Mouse (Mus musculus): ENCODE results near the gene Anxa2. TPM values are rescaled to one million over a fixed set of nuclear protein-coding genes. Genes with fewer than 3 reads are reported as not detected.

Gene Anxa2
- polyA plus RNA-seq (2015; fragmentation: Nextera tagmentation; extraction: Ambion mirVana): 187 TPM in 2 replicates

GRCm38 (mm10) chr9:69453066-69453900 lies at the start of gene Anxa2:
Gene Anxa2 (plus strand): TSS chr9:69453620.
- peaks cover 30% of the 10 kb centered on the region for H3K27me3 ChIP-seq
- no peaks in the 10 kb centered on the region for H3K9me3 ChIP-seq
- H3K4me2 ChIP-seq: peak within 1 kb of the TSS; percentile 65
- H3K36me3 ChIP-seq: no peaks in the 10 kb centered on the region
- H3K4me3 ChIP-seq: peak within 1 kb of the TSS; percentile 49
- peaks cover 36% of the 10 kb centered on the region for H3K4me1 ChIP-seq (replicated peaks)
- 8% methylated on average over 37 of the region's 37 CpGs for WGBS
- H3K9ac ChIP-seq: peak within 1 kb of the TSS; percentile 73
- ATAC-seq (ENCODE audit: low FRiP score): peak; percentile 78
- peak within 1 kb of the TSS; percentile 83 for H3K27ac ChIP-seq

- peaks cover 5% of the 10 kb centered on the region for H3K36me3 ChIP-seq
- no peak overlapping the region for H3K27ac ChIP-seq
- H3K4me1 ChIP-seq (replicated peaks): no peaks in the 10 kb centered on the region
- H3K9ac ChIP-seq: no peak overlapping the region
- no peaks in the 10 kb centered on the region for H3K27me3 ChIP-seq
- no peak overlapping the region for H3K4me3 ChIP-seq
- no peak overlapping the region for H3K4me2 ChIP-seq
- 72% methylated on average over 6 of the region's 6 CpGs for WGBS
- no peaks in the 10 kb centered on the region for H3K9me3 ChIP-seq
- no peak for ATAC-seq (ENCODE audit: low FRiP score)
Observed at GRCm38 (mm10) chr9:69404671-69405070, 48.7 kb upstream of the Anxa2 start.

GRCm38 (mm10) chr9:69419476-69419875 lies 33.9 kb upstream of the Anxa2 start:
- WGBS: 91% methylated on average over 1 of the region's 1 CpGs
- H3K9me3 ChIP-seq: no peaks in the 10 kb centered on the region
- no peaks in the 10 kb centered on the region for H3K4me1 ChIP-seq (replicated peaks)
- H3K27ac ChIP-seq: no peak overlapping the region
- ATAC-seq (ENCODE audit: low FRiP score): no peak
- H3K27me3 ChIP-seq: no peaks in the 10 kb centered on the region
- H3K4me2 ChIP-seq: no peak overlapping the region
- no peak overlapping the region for H3K9ac ChIP-seq
- H3K36me3 ChIP-seq: peaks cover 43% of the 10 kb centered on the region
- H3K4me3 ChIP-seq: no peak overlapping the region

GRCm38 (mm10) chr9:69430531-69430930 lies 22.9 kb upstream of the Anxa2 start:
- Histone ChIP-seq H3K9ac (no peak overlapping the region), H3K4me3 (no peak overlapping the region), H3K9me3 (no peaks in the 10 kb centered on the region), H3K27me3 (no peaks in the 10 kb centered on the region), H3K27ac (no peak overlapping the region), H3K4me2 (no peak overlapping the region), H3K36me3 (peaks cover 39% of the 10 kb centered on the region), H3K4me1 (replicated peaks) (peaks cover 13% of the 10 kb centered on the region)
- no peak for ATAC-seq (ENCODE audit: low FRiP score)
- 84% methylated on average over 3 of the region's 3 CpGs for WGBS

GRCm38 (mm10) chr9:69431863-69432555 lies 21.4 kb upstream of the Anxa2 start:
- Histone ChIP-seq H3K9me3 (no peaks in the 10 kb centered on the region), H3K4me3 (no peak overlapping the region), H3K4me2 (no peak overlapping the region), H3K27me3 (no peaks in the 10 kb centered on the region), H3K36me3 (peaks cover 28% of the 10 kb centered on the region), H3K4me1 (replicated peaks) (peaks cover 13% of the 10 kb centered on the region), H3K27ac (peak overlapping the region; percentile 45; the same call in 1 of the 2 replicates), H3K9ac (no peak overlapping the region)
- 25% methylated on average over 6 of the region's 6 CpGs for WGBS
- no peak for ATAC-seq (ENCODE audit: low FRiP score)

- no peaks in the 10 kb centered on the region for H3K9me3 ChIP-seq
- no peak overlapping the region for H3K9ac ChIP-seq
- no peak overlapping the region for H3K4me3 ChIP-seq
- H3K4me2 ChIP-seq: no peak overlapping the region
- 77% methylated on average over 10 of the region's 10 CpGs for WGBS
- H3K36me3 ChIP-seq: peaks cover 9% of the 10 kb centered on the region; the same call in 1 of the 2 replicates
- no peak overlapping the region for H3K27ac ChIP-seq
- ATAC-seq (ENCODE audit: low FRiP score): no peak
- H3K27me3 ChIP-seq: no peaks in the 10 kb centered on the region
- H3K4me1 ChIP-seq (replicated peaks): peaks cover 13% of the 10 kb centered on the region
Observed at GRCm38 (mm10) chr9:69435194-69435593, 18.2 kb upstream of the Anxa2 start.

- no peak overlapping the region for H3K4me2 ChIP-seq
- no peak for ATAC-seq (ENCODE audit: low FRiP score)
- H3K4me3 ChIP-seq: no peak overlapping the region
- H3K27me3 ChIP-seq: no peaks in the 10 kb centered on the region
- H3K36me3 ChIP-seq: peaks cover 7% of the 10 kb centered on the region; the same call in 1 of the 2 replicates
- peaks cover 13% of the 10 kb centered on the region for H3K4me1 ChIP-seq (replicated peaks)
- H3K9me3 ChIP-seq: no peaks in the 10 kb centered on the region
- no peak overlapping the region for H3K27ac ChIP-seq
- H3K9ac ChIP-seq: no peak overlapping the region
Observed at GRCm38 (mm10) chr9:69435662-69436061, 17.8 kb upstream of the Anxa2 start.

GRCm38 (mm10) chr9:69439805-69440357 lies 13.5 kb upstream of the Anxa2 start:
- WGBS: 38% methylated on average over 7 of the region's 7 CpGs
- Histone ChIP-seq H3K4me2 (no peak overlapping the region), H3K4me3 (no peak overlapping the region), H3K9ac (no peak overlapping the region), H3K27me3 (no peaks in the 10 kb centered on the region), H3K4me1 (replicated peaks) (no peaks in the 10 kb centered on the region; the same call in 1 of the 2 replicates), H3K9me3 (no peaks in the 10 kb centered on the region), H3K36me3 (no peaks in the 10 kb centered on the region), H3K27ac (no peak overlapping the region)
- ATAC-seq (ENCODE audit: low FRiP score): no peak

GRCm38 (mm10) chr9:69442471-69443038 lies 10.9 kb upstream of the Anxa2 start:
- Histone ChIP-seq H3K9ac (no peak overlapping the region), H3K4me2 (no peak overlapping the region), H3K4me1 (replicated peaks) (no peaks in the 10 kb centered on the region; the same call in 1 of the 2 replicates), H3K27me3 (no peaks in the 10 kb centered on the region), H3K27ac (no peak overlapping the region), H3K4me3 (no peak overlapping the region), H3K36me3 (no peaks in the 10 kb centered on the region), H3K9me3 (no peaks in the 10 kb centered on the region)
- WGBS: 79% methylated on average over 6 of the region's 6 CpGs
- ATAC-seq (ENCODE audit: low FRiP score): no peak

- H3K4me3 ChIP-seq: no peak overlapping the region
- no peak for ATAC-seq (ENCODE audit: low FRiP score)
- H3K9ac ChIP-seq: no peak overlapping the region
- H3K36me3 ChIP-seq: no peaks in the 10 kb centered on the region
- 66% methylated on average over 3 of the region's 3 CpGs for WGBS
- no peak overlapping the region for H3K27ac ChIP-seq
- no peaks in the 10 kb centered on the region for H3K27me3 ChIP-seq
- H3K4me2 ChIP-seq: no peak overlapping the region
- H3K4me1 ChIP-seq (replicated peaks): no peaks in the 10 kb centered on the region; the same call in 1 of the 2 replicates
- H3K9me3 ChIP-seq: no peaks in the 10 kb centered on the region
Observed at GRCm38 (mm10) chr9:69443203-69443602, 10.2 kb upstream of the Anxa2 start.

- Histone ChIP-seq H3K9ac (no peak overlapping the region), H3K4me2 (no peak overlapping the region), H3K4me1 (replicated peaks) (peaks cover 10% of the 10 kb centered on the region), H3K9me3 (no peaks in the 10 kb centered on the region), H3K4me3 (no peak overlapping the region), H3K27me3 (peaks cover 10% of the 10 kb centered on the region), H3K27ac (no peak overlapping the region), H3K36me3 (no peaks in the 10 kb centered on the region)
- no peak for ATAC-seq (ENCODE audit: low FRiP score)
- 76% methylated on average over 3 of the region's 3 CpGs for WGBS
Observed at GRCm38 (mm10) chr9:69448801-69449200, 4.6 kb upstream of the Anxa2 start.

GRCm38 (mm10) chr9:69450636-69451035 lies 2.8 kb upstream of the Anxa2 start:
- no peak overlapping the region for H3K4me3 ChIP-seq
- no peaks in the 10 kb centered on the region for H3K36me3 ChIP-seq
- H3K4me2 ChIP-seq: no peak overlapping the region
- 84% methylated on average over 9 of the region's 9 CpGs for WGBS
- peaks cover 17% of the 10 kb centered on the region for H3K4me1 ChIP-seq (replicated peaks)
- H3K27ac ChIP-seq: no peak overlapping the region
- no peak overlapping the region for H3K9ac ChIP-seq
- ATAC-seq (ENCODE audit: low FRiP score): no peak
- H3K9me3 ChIP-seq: no peaks in the 10 kb centered on the region
- H3K27me3 ChIP-seq: peaks cover 27% of the 10 kb centered on the region
